Mouse (Mus musculus): Measurements from ENCODE around the gene Fndc3b. TPM values are rescaled to one million over a fixed set of nuclear protein-coding genes. Genes with fewer than 3 reads are reported as not detected.

Gene Fndc3b
- polyA plus RNA-seq, 1 experiment from 2014 or later, result 10.8 TPM

DNA sequence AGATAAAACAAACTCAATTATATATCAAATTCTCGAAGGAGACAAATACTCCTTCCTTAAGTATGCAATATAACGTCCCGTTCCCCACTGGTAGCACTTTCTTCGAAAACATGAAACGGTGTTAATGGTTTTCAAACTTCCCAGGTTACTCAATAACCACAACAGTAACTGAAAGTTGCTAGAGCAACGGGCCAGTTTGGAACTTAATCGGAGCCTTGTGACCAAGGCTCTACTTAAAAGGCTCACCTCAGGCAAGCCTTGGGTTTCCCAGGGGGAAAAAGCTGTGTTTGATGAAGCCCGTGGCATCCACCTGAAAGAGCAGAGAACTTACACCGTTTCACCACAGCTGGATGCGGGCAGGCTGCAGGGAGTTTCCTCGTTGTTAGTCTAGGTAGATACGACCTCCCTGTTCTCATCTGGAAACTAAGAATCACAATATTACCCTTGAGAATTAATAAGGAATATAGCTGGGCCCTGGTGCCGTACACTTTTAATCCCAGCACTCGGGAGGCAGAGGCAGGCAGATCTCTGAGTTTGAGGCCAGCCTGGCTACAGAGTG is 25.4 kb downstream of the Fndc3b start:
- peaks cover 13% of the 10 kb centered on the region for H3K36me3 ChIP-seq (replicated peaks)
- no peaks in the 10 kb centered on the region for H3K27me3 ChIP-seq (ENCODE audit: poor library complexity, severe bottlenecking)
- peaks cover 5% of the 10 kb centered on the region for H3K4me1 ChIP-seq
- H3K4me3 ChIP-seq, result no peak overlapping the region
- no peak overlapping the region for H3K27ac ChIP-seq
- DNase-seq (ENCODE audit: extremely low spot score, low spot score), result no peak
- peaks cover 3% of the 10 kb centered on the region; the same call in 1 of the 2 replicates for H3K9me3 ChIP-seq
- WGBS, result 93% methylated on average over 14 of the region's 14 CpGs

- Histone ChIP-seq H3K4me1 (peaks cover 4% of the 10 kb centered on the region), H3K27ac (no peak overlapping the region), H3K36me3 (replicated peaks) (peaks cover 13% of the 10 kb centered on the region), H3K27me3 (ENCODE audit: poor library complexity, severe bottlenecking) (no peaks in the 10 kb centered on the region), H3K4me3 (no peak overlapping the region), H3K9me3 (peaks cover 3% of the 10 kb centered on the region; the same call in 1 of the 2 replicates)
- 87% methylated on average over 6 of the region's 6 CpGs for WGBS
- no peak for DNase-seq (ENCODE audit: extremely low spot score, low spot score)
These were observed 26.0 kb downstream of the Fndc3b start for GRCm38 (mm10) chr3:27685134-27685533.

DNA sequence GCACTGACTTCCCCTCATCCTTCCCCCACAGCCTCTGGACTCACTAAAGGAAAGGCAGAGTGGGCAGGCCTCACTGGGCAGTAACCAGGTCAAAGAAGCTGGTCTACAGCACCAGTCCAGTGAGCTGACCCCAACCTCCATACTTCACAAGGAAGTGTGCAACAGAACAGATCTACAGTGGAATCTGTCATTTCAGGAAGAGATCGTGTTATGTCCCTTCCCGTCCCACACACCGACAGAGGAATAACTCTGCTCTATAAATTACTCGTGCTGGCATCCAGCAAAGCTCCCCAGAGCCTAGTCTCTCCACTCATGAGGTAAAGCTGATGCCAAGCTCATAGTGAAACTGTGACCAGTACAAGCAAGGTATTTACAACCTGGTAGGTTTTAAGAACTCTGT is 27.7 kb downstream of the Fndc3b start:
- Histone ChIP-seq H3K36me3 (replicated peaks) (peaks cover 13% of the 10 kb centered on the region), H3K4me3 (no peak overlapping the region), H3K27ac (no peak overlapping the region), H3K27me3 (ENCODE audit: poor library complexity, severe bottlenecking) (no peaks in the 10 kb centered on the region), H3K9me3 (peaks cover 3% of the 10 kb centered on the region; the same call in 1 of the 2 replicates), H3K4me1 (peaks cover 10% of the 10 kb centered on the region; the same call in 1 of the 2 replicates)
- DNase-seq (ENCODE audit: extremely low spot score, low spot score), result no peak
- whole genome bisulfite sequencing, result 92% methylated on average over 4 of the region's 4 CpGs

GRCm38 (mm10) chr3:27677574-27677973 is 33.5 kb downstream of the Fndc3b start:
- peaks cover 33% of the 10 kb centered on the region for H3K4me1 ChIP-seq
- WGBS, result 76% methylated on average over 6 of the region's 6 CpGs
- H3K9me3 ChIP-seq, result no peaks in the 10 kb centered on the region
- no peaks in the 10 kb centered on the region; the same call in 1 of the 2 replicates for H3K36me3 ChIP-seq (replicated peaks)
- DNase-seq (ENCODE audit: extremely low spot score, low spot score), result no peak
- no peaks in the 10 kb centered on the region for H3K27me3 ChIP-seq (ENCODE audit: poor library complexity, severe bottlenecking)
- no peak overlapping the region for H3K4me3 ChIP-seq
- H3K27ac ChIP-seq, result no peak overlapping the region

DNA sequence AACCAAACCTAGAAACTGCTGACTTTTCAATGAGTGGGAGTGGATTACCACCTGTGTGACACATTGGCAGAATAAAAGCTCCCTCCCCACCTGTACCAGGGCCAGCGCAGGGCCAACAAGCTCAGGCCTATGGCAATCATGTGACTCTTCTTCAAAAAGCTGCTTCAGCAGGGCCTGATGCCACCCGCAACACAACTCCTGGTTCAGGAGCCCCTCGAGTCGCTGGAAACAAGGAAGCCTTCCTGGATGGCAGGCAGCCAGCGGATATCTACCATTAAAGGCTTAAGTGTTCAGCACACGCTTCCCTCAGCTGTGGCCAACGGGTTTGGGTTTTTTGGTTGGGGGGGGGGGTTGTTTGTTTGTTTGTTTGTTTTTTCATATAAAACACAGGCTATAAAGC is 37.4 kb downstream of the Fndc3b start:
- no peak overlapping the region for H3K4me3 ChIP-seq
- no peak overlapping the region for H3K27ac ChIP-seq
- 83% methylated on average over 7 of the region's 7 CpGs for WGBS
- peaks cover 49% of the 10 kb centered on the region for H3K4me1 ChIP-seq
- H3K36me3 ChIP-seq (replicated peaks), result no peaks in the 10 kb centered on the region
- no peaks in the 10 kb centered on the region for H3K27me3 ChIP-seq (ENCODE audit: poor library complexity, severe bottlenecking)
- H3K9me3 ChIP-seq, result no peaks in the 10 kb centered on the region
- DNase-seq (ENCODE audit: extremely low spot score, low spot score), result no peak

DNA sequence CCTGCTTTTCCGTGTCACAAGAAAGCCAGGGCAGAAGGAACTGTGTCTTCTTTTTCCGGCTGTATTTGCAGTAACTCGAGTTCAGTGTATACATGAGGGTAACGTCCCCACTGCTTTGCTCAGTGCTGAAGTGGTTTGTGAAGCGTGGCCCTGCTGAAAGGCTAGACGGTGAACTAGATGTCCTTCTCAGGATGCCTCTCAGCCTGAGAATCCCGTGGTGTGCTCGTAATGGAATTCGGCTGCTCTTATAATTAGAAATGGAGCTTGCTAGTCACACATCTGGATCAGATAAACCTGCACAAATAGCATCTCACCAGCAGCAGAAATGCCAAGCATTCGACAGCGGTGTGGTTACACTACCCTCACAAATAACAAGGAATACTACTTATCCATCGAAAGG is 40.7 kb downstream of the Fndc3b start:
- peaks cover 51% of the 10 kb centered on the region for H3K4me1 ChIP-seq
- no peak overlapping the region for H3K27ac ChIP-seq
- no peak overlapping the region for H3K4me3 ChIP-seq
- H3K27me3 ChIP-seq (ENCODE audit: poor library complexity, severe bottlenecking), result no peaks in the 10 kb centered on the region
- no peaks in the 10 kb centered on the region for H3K9me3 ChIP-seq
- H3K36me3 ChIP-seq (replicated peaks), result no peaks in the 10 kb centered on the region
- WGBS, result 73% methylated on average over 12 of the region's 12 CpGs
- DNase-seq (ENCODE audit: extremely low spot score, low spot score), result no peak

DNA sequence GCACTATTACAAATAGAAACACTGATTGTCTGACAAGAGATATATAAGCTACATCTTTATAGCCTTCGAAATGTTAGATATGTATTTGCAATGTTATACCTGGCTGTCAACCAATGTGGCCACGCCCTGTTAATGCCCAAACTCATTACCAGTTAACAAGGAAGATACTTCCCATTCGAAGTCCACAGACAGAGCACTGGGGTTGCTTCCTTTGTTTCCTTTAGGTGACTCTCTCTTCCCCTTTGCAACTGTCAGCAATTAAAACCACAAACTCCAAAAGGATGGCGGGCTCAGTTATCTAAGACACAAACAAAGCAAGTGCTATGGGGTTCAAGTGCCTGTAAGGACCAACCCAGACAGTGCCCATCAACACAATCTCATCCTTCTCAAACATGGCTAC is 43.8 kb downstream of the Fndc3b start:
- H3K4me3 ChIP-seq, result no peak overlapping the region
- WGBS, result 82% methylated on average over 4 of the region's 4 CpGs
- H3K27ac ChIP-seq, result no peak overlapping the region
- H3K27me3 ChIP-seq (ENCODE audit: poor library complexity, severe bottlenecking), result no peaks in the 10 kb centered on the region
- H3K36me3 ChIP-seq (replicated peaks), result no peaks in the 10 kb centered on the region
- peaks cover 42% of the 10 kb centered on the region for H3K4me1 ChIP-seq
- DNase-seq (ENCODE audit: extremely low spot score, low spot score), result no peak
- H3K9me3 ChIP-seq, result no peaks in the 10 kb centered on the region

DNA sequence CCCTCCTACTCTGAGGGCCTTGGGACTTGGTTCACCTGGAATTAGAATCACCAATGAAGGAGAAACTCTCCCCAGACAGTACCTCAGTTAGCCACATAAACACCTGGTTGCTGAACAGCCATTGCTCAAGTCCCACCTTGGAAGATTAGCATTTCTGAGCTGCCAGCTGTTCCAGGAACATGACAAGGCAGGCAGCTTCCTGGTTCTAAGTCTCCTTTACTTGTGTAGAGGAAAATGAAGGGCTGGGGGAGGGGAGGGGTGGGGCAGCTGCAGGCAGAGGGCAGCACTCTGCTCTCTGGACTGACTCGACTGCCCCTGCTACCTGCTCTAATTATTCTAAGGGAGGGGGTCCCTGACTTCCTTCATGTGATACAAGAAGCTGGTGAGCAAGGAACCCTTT is 45.8 kb downstream of the Fndc3b start:
- H3K36me3 ChIP-seq (replicated peaks), result no peaks in the 10 kb centered on the region
- peaks cover 28% of the 10 kb centered on the region for H3K4me1 ChIP-seq
- no peak for DNase-seq (ENCODE audit: extremely low spot score, low spot score)
- H3K9me3 ChIP-seq, result no peaks in the 10 kb centered on the region
- no peak overlapping the region for H3K27ac ChIP-seq
- no peak overlapping the region for H3K4me3 ChIP-seq
- H3K27me3 ChIP-seq (ENCODE audit: poor library complexity, severe bottlenecking), result no peaks in the 10 kb centered on the region
- WGBS, result 7% methylated on average over 1 of the region's 1 CpGs

DNA sequence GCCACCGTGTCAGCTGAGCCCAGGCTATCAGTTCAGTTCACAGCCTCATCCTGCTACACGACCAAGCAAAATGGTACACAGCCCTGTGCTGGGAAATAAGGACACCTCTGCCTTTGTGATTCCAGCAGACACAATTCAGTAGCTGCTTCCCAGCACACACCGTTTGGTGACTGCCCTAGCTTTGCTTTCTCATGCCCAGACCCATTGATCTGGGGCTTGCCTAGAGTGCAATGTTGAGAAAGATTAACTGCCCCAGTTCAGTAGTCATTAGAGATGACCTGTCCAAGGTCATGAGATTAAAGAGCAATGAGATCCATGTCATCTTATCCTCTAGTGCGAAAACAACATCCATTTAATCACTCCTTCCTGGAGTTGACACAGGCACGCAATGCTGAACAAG is 47.9 kb downstream of the Fndc3b start:
- no peaks in the 10 kb centered on the region for H3K36me3 ChIP-seq (replicated peaks)
- no peaks in the 10 kb centered on the region for H3K27me3 ChIP-seq (ENCODE audit: poor library complexity, severe bottlenecking)
- 75% methylated on average over 5 of the region's 5 CpGs for WGBS
- peaks cover 17% of the 10 kb centered on the region for H3K4me1 ChIP-seq
- no peak overlapping the region for H3K27ac ChIP-seq
- H3K9me3 ChIP-seq, result no peaks in the 10 kb centered on the region
- no peak overlapping the region for H3K4me3 ChIP-seq
- no peak for DNase-seq (ENCODE audit: extremely low spot score, low spot score)

GRCm38 (mm10) chr3:27658198-27658763 is 52.8 kb downstream of the Fndc3b start:
- Histone ChIP-seq H3K4me3 (no peak overlapping the region), H3K9me3 (no peaks in the 10 kb centered on the region), H3K4me1 (peaks cover 36% of the 10 kb centered on the region), H3K27ac (no peak overlapping the region), H3K27me3 (ENCODE audit: poor library complexity, severe bottlenecking) (no peaks in the 10 kb centered on the region), H3K36me3 (replicated peaks) (no peaks in the 10 kb centered on the region)
- no peak for DNase-seq (ENCODE audit: extremely low spot score, low spot score)
- 89% methylated on average over 4 of the region's 4 CpGs for WGBS

DNA sequence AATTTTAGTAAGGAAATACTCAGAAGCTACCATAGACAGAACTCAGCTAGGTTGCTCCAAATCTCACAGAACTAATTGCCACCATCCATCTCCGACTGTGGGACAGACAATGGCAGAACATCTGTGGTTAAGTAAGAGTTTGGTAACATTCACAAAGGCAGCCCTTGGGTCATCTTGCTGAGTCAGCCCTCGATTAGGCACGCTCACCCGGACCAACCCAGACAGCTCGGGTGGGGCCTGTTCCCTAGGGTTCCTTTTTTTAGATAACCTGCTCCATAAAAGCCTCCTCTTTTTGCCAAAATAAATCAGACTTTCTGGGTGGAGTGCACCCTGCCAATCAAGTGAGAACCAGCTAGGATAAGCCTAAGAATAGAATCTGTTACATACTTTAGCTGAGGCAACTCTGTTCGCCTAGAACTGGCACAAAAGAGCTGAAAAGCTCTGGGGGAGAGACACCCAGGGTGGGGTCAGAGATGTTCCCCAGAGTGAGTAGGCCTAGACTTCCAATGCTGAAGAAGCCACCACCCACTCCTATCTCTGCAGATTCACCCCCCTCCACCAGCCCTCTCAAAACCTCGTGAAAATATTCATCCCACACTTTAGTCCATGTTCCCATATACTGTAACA is 54.2 kb downstream of the Fndc3b start:
- Histone ChIP-seq H3K4me3 (no peak overlapping the region), H3K27me3 (ENCODE audit: poor library complexity, severe bottlenecking) (no peaks in the 10 kb centered on the region), H3K4me1 (peaks cover 42% of the 10 kb centered on the region), H3K9me3 (no peaks in the 10 kb centered on the region), H3K27ac (no peak overlapping the region), H3K36me3 (replicated peaks) (no peaks in the 10 kb centered on the region)
- DNase-seq (ENCODE audit: extremely low spot score, low spot score), result no peak
- 60% methylated on average over 7 of the region's 7 CpGs for WGBS

GRCm38 (mm10) chr3:27655673-27656072 is 55.4 kb downstream of the Fndc3b start:
- Histone ChIP-seq H3K27ac (no peak overlapping the region), H3K36me3 (replicated peaks) (no peaks in the 10 kb centered on the region), H3K4me3 (no peak overlapping the region), H3K27me3 (ENCODE audit: poor library complexity, severe bottlenecking) (no peaks in the 10 kb centered on the region), H3K4me1 (peaks cover 53% of the 10 kb centered on the region), H3K9me3 (no peaks in the 10 kb centered on the region)
- WGBS, result 78% methylated on average over 4 of the region's 4 CpGs
- DNase-seq (ENCODE audit: extremely low spot score, low spot score), result no peak

DNA sequence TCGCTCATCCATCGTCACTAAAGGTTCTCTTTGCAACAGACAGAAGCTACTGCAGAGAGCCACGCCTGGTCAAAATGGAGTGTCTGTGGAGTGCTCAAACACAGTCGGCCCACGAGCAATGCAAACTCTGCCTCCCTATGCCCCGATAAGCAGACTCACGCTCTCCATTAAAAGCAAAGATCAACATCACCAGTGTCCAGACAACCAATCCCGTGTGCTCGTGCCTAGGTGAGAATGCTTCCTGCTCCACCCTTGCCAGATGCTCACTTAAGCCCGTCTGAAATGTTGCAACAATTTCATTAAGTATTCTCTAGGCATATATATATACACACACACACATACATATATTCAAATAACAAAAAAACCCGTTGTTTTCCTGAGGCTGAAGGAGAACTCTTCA is 56.1 kb downstream of the Fndc3b start:
- DNase-seq (ENCODE audit: extremely low spot score, low spot score), result no peak
- H3K27me3 ChIP-seq (ENCODE audit: poor library complexity, severe bottlenecking), result no peaks in the 10 kb centered on the region
- WGBS, result 90% methylated on average over 11 of the region's 11 CpGs
- no peak overlapping the region for H3K27ac ChIP-seq
- H3K36me3 ChIP-seq (replicated peaks), result no peaks in the 10 kb centered on the region
- no peaks in the 10 kb centered on the region for H3K9me3 ChIP-seq
- H3K4me3 ChIP-seq, result no peak overlapping the region
- H3K4me1 ChIP-seq, result peaks cover 53% of the 10 kb centered on the region

Measured in forebrain, embryonic 10.5 days (tissue).